Mouse (Mus musculus): Measurements from ENCODE around the gene Dolpp1.

DNA sequence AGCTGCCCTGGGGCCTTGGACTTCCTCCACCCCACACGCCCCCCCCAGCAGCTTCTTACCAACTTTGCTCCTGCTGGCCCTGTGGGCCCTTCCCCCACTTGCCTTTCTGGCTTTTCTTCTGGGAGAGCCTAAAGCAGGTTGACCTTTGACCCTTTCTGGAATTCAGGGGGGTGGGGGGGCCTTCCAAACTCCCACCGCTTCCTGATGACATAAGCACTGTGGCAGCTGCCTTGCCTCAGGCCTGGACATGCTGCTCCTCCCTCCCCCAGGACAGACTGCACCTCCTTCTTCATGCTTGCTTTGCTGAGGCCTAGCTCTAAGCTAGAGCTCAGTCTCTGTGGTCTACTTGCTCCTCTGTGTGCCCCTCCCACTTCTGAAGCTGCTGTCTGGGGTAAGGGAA is 53.3 kb downstream of the Dolpp1 start:
- TF ChIP-seq EP300 (optimal IDR thresholded peaks at IDR 0.05) (no peak), CTCF (IDR thresholded peaks at IDR 0.05; ENCODE audit: low read depth) (no peak)
